Mouse (Mus musculus) adrenal gland, postnatal 4 days (tissue): Measurements from ENCODE around the gene Vmn1r62. TPM values are rescaled to one million over a fixed set of nuclear protein-coding genes. Genes with fewer than 3 reads are reported as not detected.
"Not testable (repeated sequence)": the region's sequence is repeated elsewhere in the genome, so short reads cannot be mapped to it uniquely, and the experiment has no call there.

Source experiments
- DNase-seq, 2 experiments: peaks; one replicate each; pipeline ENCODE4 v3.0.0; 2021 to 2022; ENCODE audit warnings: low spot score in 2 of 2, mixed read lengths in 2 of 2
- long read RNA-seq, 2 experiments: library from polyadenylated mRNA; stranded (forward); transcript quantifications; one replicate each; pipeline ENCODE4 v2.0.0; 2021
- total RNA-seq, 2 experiments: library from RNA; stranded (reverse); gene quantifications; 2 replicates each; pipeline ENCODE4 v1.2.3; 2021

The Vmn1r62 gene
- total RNA-seq, result not detected
- long read RNA-seq, experiment 1, result 0 reads
- long read RNA-seq, experiment 2, result 0 reads

DNA sequence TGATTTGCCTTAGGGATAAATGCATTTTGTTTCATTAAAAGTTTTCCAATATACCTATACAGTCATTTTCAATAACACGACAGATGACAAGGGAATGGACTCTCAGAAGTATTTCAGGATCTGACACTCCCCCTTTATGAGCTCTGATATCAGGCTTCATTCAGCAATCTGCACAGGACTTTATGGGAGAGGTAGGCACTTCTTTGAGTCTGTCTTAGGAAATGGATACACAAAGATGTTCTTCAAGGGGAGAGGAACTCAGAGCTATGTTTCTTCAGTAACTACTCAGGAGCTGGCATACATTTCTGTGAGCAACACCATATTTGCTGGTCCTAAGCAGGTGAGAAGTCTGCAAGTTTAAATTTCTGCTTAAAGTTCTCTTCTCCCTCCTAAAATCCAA is at the start of gene Vmn1r62:
Gene Vmn1r62 (plus strand): TSS at position 301 of the 400 bp plus-strand sequence.
- DNase-seq, result not testable (repeated sequence)

Other genes with a start within 250 kb of the Vmn1r62 start
- gene Vmn1r59, start 216.9 kb upstream of the Vmn1r62 start, total RNA-seq, result not detected
- gene Vmn2r28, start 179.7 kb upstream of the Vmn1r62 start, total RNA-seq, result not detected
- gene Vmn1r60, start 126.3 kb upstream of the Vmn1r62 start, total RNA-seq, result not detected
- gene Vmn1r61, start 60.3 kb upstream of the Vmn1r62 start, total RNA-seq, result not detected
- not detected for gene Vmn1r63, start 131.8 kb downstream of the Vmn1r62 start, total RNA-seq
- gene Vmn1r64, start 210.9 kb downstream of the Vmn1r62 start, total RNA-seq, result not detected